Mouse (Mus musculus) megakaryocyte, embryonic 14.5 days (primary cell): ENCODE results near the gene Mnat1.

ENCODE experiments used
- FLI1 ChIP-seq: IDR thresholded peaks from 2 replicates; pipeline ENCODE4 v1.6.1; 2012; ENCODE audit warnings: low read length, inconsistent platforms, mixed read lengths
- GATA1 ChIP-seq: IDR thresholded peaks from 3 replicates; pipeline ENCODE4 v1.6.1; 2012; ENCODE audit warnings: mixed read lengths, low read length, inconsistent platforms, borderline replicate concordance

GRCm38 (mm10) chr12:73286287-73287092 lies 163.0 kb downstream of the Mnat1 start, which contains the start of the genes Trmt5 and Slc38a6:
- TF ChIP-seq GATA1 (no peak), FLI1 (no peak)
